In genomic region chr15:100551326-100552307, GRCm38 (mm10) we compare ENCODE assay signal across 8 mouse cellular contexts. TPM values are rescaled to one million over a fixed set of nuclear protein-coding genes. Genes with fewer than 3 reads are reported as not detected.
DNase-seq lines count a peak whose midpoint lies in the region; ATAC-seq lines count a peak whose summit lies in the region.

Tfcp2 (minus strand) TSS chr15:100552008.

- no peaks in the 10 kb centered on the region for H3K27me3 ChIP-seq in lung, embryonic 16.5 days (ENCODE audit: control insufficient read depth, insufficient read depth, low read depth, low read length)

- H3K4me2 ChIP-seq in lung, embryonic 16.5 days (ENCODE audit: low read depth, low read length): peak within 1 kb of the TSS; percentile 82

- H3K9ac ChIP-seq in lung, embryonic 16.5 days (ENCODE audit: low read length): peak within 1 kb of the TSS; percentile 94

- DNase-seq in MEL-GATA-1-ER (ENCODE audit: extremely low read depth, low read depth): peak; percentile 97
- DNase-seq in cerebellum, adult 8-10 months: peak; percentile 99
- DNase-seq in forelimb bud, embryonic 11.5 days (ENCODE audit: low read depth, low spot score): peak; percentile 97
- DNase-seq in layer of hippocampus, adult 9-10 months (ENCODE audit: low spot score): peak; percentile 98
- DNase-seq in ovary, postnatal 10 days (ENCODE audit: low spot score): peak; percentile 95
- peak; percentile 95 for DNase-seq in thymus, postnatal 10 days (ENCODE audit: low spot score in 2 of 2)

- H3K4me1 ChIP-seq in lung, embryonic 16.5 days (replicated peaks; ENCODE audit: control insufficient read depth, insufficient read depth, low read length): peaks cover 5% of the 10 kb centered on the region

- H3K27ac ChIP-seq in lung, embryonic 16.5 days (ENCODE audit: low read length): peak within 1 kb of the TSS; percentile 96

- peak; percentile 100 for ATAC-seq in hematopoietic stem cell, adult 5-6 weeks (replicated peaks in 1 of 2; ENCODE audit: insufficient read depth in 1 of 2, low FRiP score in 2 of 2, low TSS enrichment in 1 of 2, low read depth in 1 of 2, poor library complexity in 2 of 2, severe bottlenecking in 2 of 2)
- peak; percentile 100 for ATAC-seq in lung, embryonic 16.5 days (ENCODE audit: low read depth)

- H3K9me3 ChIP-seq in lung, embryonic 16.5 days (ENCODE audit: control insufficient read depth, low read length): no peaks in the 10 kb centered on the region

- H3K36me3 ChIP-seq in lung, embryonic 16.5 days (ENCODE audit: control insufficient read depth, insufficient read depth, low read length): peaks cover 11% of the 10 kb centered on the region

- under 1% methylated on average over 84 of the region's 84 CpGs for WGBS in lung, embryonic 16.5 days

- H3K4me3 ChIP-seq in lung, embryonic 16.5 days (ENCODE audit: low read length): peak within 1 kb of the TSS; percentile 92

RNA-seq across cellular contexts. Expression of gene Tfcp2, which starts in this region (rescaled TPM):
- 10.9 and 12.4 TPM in 2 replicates for total RNA-seq in hematopoietic stem cell, adult 5-6 weeks (2017)
- 22.3 and 23.0 TPM in 2 replicates for polyA plus RNA-seq in lung, embryonic 16.5 days (2015; fragmentation: Nextera tagmentation; extraction: Ambion mirVana)

Comparison
In these comparisons a context has a peak if more than half of its experiments do, and no peak if none do; other contexts are left out.
1. Peak in every context shown above with its lines: DNase-seq, ATAC-seq, H3K4me3 ChIP-seq and H3K27ac ChIP-seq.